Mouse (Mus musculus): ENCODE results near the gene Eya3. TPM values are rescaled to one million over a fixed set of nuclear protein-coding genes. Genes with fewer than 3 reads are reported as not detected.

Gene Eya3
- total RNA-seq (2014; rRNA removed) = 15.7 and 25.8 TPM in 2 replicates
- polyA plus RNA-seq (2015; fragmentation: Nextera tagmentation; extraction: Ambion mirVana) = 4.5 and 5.1 TPM in 2 replicates

DNA sequence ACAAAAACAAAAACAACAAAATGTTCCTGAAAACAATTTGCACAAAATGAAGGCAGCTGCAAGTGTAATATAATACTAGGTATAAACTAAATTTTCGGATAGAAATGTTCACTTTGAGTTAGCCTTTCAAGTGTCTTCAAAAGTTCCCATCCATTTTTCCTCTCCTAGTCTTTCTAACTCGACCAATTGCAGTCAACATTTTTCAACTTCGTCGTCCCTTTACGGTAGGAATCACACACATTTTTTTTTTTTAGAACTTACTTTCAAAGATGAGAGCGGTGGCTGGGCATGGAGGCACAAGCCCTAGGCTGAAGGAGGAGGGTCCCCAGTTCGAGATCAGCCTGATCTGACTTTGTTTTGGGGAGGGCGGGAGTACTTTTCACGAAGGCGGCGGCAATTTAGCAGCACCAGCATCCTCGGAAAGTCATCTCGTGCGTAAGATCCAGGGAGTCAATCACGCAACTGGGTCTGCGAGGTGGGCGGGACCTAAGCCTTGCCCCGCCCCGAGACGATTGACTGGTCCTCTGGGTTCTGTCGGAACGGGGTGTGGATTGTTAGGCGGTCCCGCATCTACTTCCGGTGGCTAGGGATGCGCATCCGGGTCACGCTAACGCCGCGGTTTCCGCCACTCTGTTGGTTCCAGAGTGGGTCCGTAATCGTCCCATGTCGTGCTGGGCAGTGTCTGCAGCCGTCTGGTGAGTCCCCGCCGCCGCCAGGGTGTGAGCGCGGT, at the start of gene Eya3:
Eya3 (plus strand) TSS at position 527 of the 730 bp plus-strand sequence.
- WGBS = under 1% methylated on average over 41 of the region's 41 CpGs
- peak within 1 kb of the TSS; percentile 79 for H3K9ac ChIP-seq (replicated peaks; ENCODE audit: low read length, poor library complexity, severe bottlenecking)
- ATAC-seq (ENCODE audit: low FRiP score) (peak; percentile 99), DNase-seq (ENCODE audit: low spot score) (peak; percentile 97)
- H3K27ac ChIP-seq (ENCODE audit: low read depth, low read length) = peak within 1 kb of the TSS; percentile 76
- 0 out of 2 replicates have a peak, but pooled peaks cover 4% of the 10 kb centered on the region for H3K36me3 ChIP-seq (ENCODE audit: insufficient read depth, low read length)
- H3K9me3 ChIP-seq (ENCODE audit: low read length) = no peaks in the 10 kb centered on the region
- peak within 1 kb of the TSS; percentile 95 for H3K4me3 ChIP-seq (ENCODE audit: low read depth, low read length)
- no peaks in the 10 kb centered on the region for H3K27me3 ChIP-seq (ENCODE audit: insufficient read depth, low read length)
- 0 out of 2 replicates have a peak, but pooled peaks have one; percentile 9 for TF ChIP-seq CTCF (IDR thresholded peaks at IDR 0.05)
- peak within 1 kb of the TSS; percentile 95 for H3K4me2 ChIP-seq (ENCODE audit: low read depth, low read length, poor library complexity, severe bottlenecking)
- 0 out of 2 replicates have a peak, but pooled peaks cover 3% of the 10 kb centered on the region for H3K4me1 ChIP-seq (ENCODE audit: insufficient read depth, low read length)

DNA sequence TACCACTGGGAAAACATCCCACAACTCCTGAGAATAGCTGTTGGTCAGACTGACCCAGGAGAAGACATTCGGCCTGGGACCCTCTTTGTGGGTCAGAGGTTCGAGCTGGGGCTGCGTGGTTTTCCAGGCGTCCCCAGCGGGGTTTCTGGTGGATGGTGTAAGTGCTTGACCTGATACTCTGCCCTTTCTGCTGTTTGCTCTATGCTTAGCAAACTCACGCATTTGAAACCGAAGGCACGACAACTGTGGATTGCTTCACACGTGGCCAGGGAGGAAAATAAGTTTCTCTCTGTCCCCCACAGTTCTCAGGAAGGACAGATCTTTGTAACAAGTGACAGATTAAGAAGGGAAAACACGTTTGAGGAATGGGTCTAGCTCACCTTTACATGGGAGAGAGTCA, 48.1 kb upstream of the Eya3 start:
- Histone ChIP-seq H3K4me1 (ENCODE audit: insufficient read depth, low read length) (no peaks in the 10 kb centered on the region), H3K4me2 (ENCODE audit: low read depth, low read length, poor library complexity, severe bottlenecking) (no peak overlapping the region), H3K4me3 (ENCODE audit: low read depth, low read length) (no peak overlapping the region), H3K27ac (ENCODE audit: low read depth, low read length) (no peak overlapping the region), H3K9ac (replicated peaks; ENCODE audit: low read length, poor library complexity, severe bottlenecking) (no peak overlapping the region), H3K27me3 (ENCODE audit: insufficient read depth, low read length) (no peaks in the 10 kb centered on the region), H3K36me3 (ENCODE audit: insufficient read depth, low read length) (no peaks in the 10 kb centered on the region), H3K9me3 (ENCODE audit: low read length) (no peaks in the 10 kb centered on the region)
- no peak for TF ChIP-seq CTCF (IDR thresholded peaks at IDR 0.05)
- no peak for DNase-seq (ENCODE audit: low spot score)
- 77% methylated on average over 10 of the region's 10 CpGs for WGBS
- no peak for ATAC-seq (ENCODE audit: low FRiP score)

DNA sequence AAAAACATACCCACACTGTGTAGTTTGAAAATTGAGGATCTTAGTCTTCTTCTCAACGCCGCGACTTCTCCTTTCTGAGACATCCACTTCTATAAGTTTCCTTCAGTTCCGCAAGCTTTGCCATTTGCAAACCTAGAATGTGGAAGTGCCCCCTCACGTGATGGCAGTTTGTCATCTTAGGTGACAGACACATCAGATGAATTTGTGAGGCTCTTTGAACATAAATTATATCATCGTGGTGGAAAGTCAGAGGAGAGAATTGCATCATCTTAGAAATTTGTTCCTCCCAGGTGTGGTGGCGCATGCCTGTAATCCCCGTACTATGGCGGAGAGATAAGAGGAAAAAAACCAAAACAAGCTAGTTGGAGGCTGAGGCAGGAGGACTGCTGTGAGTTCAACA, 45.8 kb upstream of the Eya3 start:
- 91% methylated on average over 9 of the region's 9 CpGs for WGBS
- H3K27ac ChIP-seq (ENCODE audit: low read depth, low read length) = no peak overlapping the region
- ATAC-seq (ENCODE audit: low FRiP score) (no peak), DNase-seq (ENCODE audit: low spot score) (no peak)
- no peak overlapping the region for H3K4me2 ChIP-seq (ENCODE audit: low read depth, low read length, poor library complexity, severe bottlenecking)
- no peaks in the 10 kb centered on the region for H3K9me3 ChIP-seq (ENCODE audit: low read length)
- no peak overlapping the region for H3K9ac ChIP-seq (replicated peaks; ENCODE audit: low read length, poor library complexity, severe bottlenecking)
- no peaks in the 10 kb centered on the region for H3K27me3 ChIP-seq (ENCODE audit: insufficient read depth, low read length)
- no peak overlapping the region for H3K4me3 ChIP-seq (ENCODE audit: low read depth, low read length)
- no peak for TF ChIP-seq CTCF (IDR thresholded peaks at IDR 0.05)
- H3K36me3 ChIP-seq (ENCODE audit: insufficient read depth, low read length) = no peaks in the 10 kb centered on the region
- H3K4me1 ChIP-seq (ENCODE audit: insufficient read depth, low read length) = no peaks in the 10 kb centered on the region

DNA sequence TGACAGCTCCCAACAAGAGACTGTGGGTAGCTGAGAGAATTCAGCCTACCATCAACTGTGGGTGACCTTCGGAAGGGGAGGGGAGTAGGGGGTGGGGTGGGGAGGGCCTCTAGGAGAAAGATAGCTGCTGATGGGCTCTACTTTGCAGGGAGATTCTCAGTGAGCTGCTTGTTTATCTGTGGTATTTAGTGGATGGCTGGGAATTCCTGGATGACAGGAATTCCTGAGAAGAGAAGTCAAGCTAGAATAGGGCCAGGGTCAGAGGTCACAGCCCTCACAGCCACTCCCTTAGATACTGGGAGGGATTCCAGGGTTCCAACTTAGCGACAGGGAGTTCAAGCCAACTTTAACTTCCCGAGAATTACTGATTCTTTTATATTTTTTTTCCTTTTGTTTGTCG, 44.6 kb upstream of the Eya3 start:
- no peak overlapping the region for H3K4me3 ChIP-seq (ENCODE audit: low read depth, low read length)
- WGBS = 25% methylated on average over 4 of the region's 4 CpGs
- H3K36me3 ChIP-seq (ENCODE audit: insufficient read depth, low read length) = no peaks in the 10 kb centered on the region
- no peaks in the 10 kb centered on the region for H3K27me3 ChIP-seq (ENCODE audit: insufficient read depth, low read length)
- no peaks in the 10 kb centered on the region for H3K4me1 ChIP-seq (ENCODE audit: insufficient read depth, low read length)
- H3K9ac ChIP-seq (replicated peaks; ENCODE audit: low read length, poor library complexity, severe bottlenecking) = no peak overlapping the region
- no peak overlapping the region for H3K4me2 ChIP-seq (ENCODE audit: low read depth, low read length, poor library complexity, severe bottlenecking)
- no peak for DNase-seq (ENCODE audit: low spot score)
- H3K27ac ChIP-seq (ENCODE audit: low read depth, low read length) = no peak overlapping the region
- no peaks in the 10 kb centered on the region for H3K9me3 ChIP-seq (ENCODE audit: low read length)
- TF ChIP-seq CTCF (IDR thresholded peaks at IDR 0.05) = no peak
- no peak for ATAC-seq (ENCODE audit: low FRiP score)

DNA sequence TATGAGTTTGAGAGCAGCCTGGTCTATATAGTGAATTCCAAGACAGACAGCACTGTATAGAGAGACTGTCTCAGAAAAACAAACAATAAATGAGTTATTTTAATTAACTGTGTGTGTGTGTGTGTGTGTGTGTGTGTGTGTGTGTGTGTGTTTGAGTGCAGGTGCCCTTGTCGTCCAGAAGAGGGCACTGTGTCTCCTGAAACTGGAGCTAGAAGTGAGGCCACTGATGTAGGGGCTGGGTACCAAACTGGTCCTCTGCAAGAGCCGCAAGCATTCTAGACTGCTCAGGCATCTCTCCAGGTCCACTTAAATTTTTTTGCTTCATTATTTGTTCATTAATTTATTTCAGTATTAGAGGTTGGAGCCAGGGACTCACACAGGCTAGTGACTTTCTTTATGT, 39.9 kb upstream of the Eya3 start:
- Histone ChIP-seq H3K9me3 (ENCODE audit: low read length) (no peaks in the 10 kb centered on the region), H3K27ac (ENCODE audit: low read depth, low read length) (no peak overlapping the region), H3K27me3 (ENCODE audit: insufficient read depth, low read length) (no peaks in the 10 kb centered on the region), H3K36me3 (ENCODE audit: insufficient read depth, low read length) (no peaks in the 10 kb centered on the region), H3K9ac (replicated peaks; ENCODE audit: low read length, poor library complexity, severe bottlenecking) (no peak overlapping the region), H3K4me3 (ENCODE audit: low read depth, low read length) (no peak overlapping the region), H3K4me1 (ENCODE audit: insufficient read depth, low read length) (no peaks in the 10 kb centered on the region), H3K4me2 (ENCODE audit: low read depth, low read length, poor library complexity, severe bottlenecking) (no peak overlapping the region)
- TF ChIP-seq CTCF (IDR thresholded peaks at IDR 0.05) = no peak
- no peak for DNase-seq (ENCODE audit: low spot score)
- ATAC-seq (ENCODE audit: low FRiP score) = no peak
- 83% methylated on average over 2 of the region's 2 CpGs for WGBS

DNA sequence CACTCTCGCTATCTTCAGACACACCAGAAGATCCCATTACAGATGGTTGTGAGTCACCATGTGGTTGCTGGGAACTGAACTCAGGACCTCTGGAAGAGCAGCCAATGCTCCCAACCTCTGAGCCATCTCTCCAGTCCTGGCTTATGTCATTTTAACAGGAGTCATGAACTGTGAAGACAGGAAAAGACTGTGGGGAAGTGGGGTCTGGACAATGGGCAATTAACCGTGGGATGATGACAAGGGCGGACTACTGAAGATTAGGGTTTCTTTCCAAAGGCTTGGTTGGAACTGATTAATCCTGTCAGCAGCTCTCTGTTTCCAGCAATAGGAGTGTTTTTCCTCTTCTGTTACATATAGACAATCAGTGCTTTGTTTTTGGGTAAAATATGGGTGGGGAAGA, 39.0 kb upstream of the Eya3 start:
- no peak for TF ChIP-seq CTCF (IDR thresholded peaks at IDR 0.05)
- WGBS = 83% methylated on average over 3 of the region's 3 CpGs
- Histone ChIP-seq H3K27ac (ENCODE audit: low read depth, low read length) (no peak overlapping the region), H3K36me3 (ENCODE audit: insufficient read depth, low read length) (no peaks in the 10 kb centered on the region), H3K9ac (replicated peaks; ENCODE audit: low read length, poor library complexity, severe bottlenecking) (no peak overlapping the region), H3K27me3 (ENCODE audit: insufficient read depth, low read length) (no peaks in the 10 kb centered on the region), H3K4me2 (ENCODE audit: low read depth, low read length, poor library complexity, severe bottlenecking) (no peak overlapping the region), H3K9me3 (ENCODE audit: low read length) (no peaks in the 10 kb centered on the region), H3K4me3 (ENCODE audit: low read depth, low read length) (no peak overlapping the region), H3K4me1 (ENCODE audit: insufficient read depth, low read length) (no peaks in the 10 kb centered on the region)
- ATAC-seq (ENCODE audit: low FRiP score) (no peak), DNase-seq (ENCODE audit: low spot score) (no peak)
